Mouse (Mus musculus) forebrain, embryonic 15.5 days (tissue): ENCODE measurements at regions not wholly inside any gene's neighbourhood (a gene's known extent, or its start where the extent isn't known, plus 50 kb on each side); places are given as distances from the start of the nearest gene placed in this dataset.

ENCODE experiments used
- ATAC-seq: fragments of 200-750 bp; cut with Nextera tagmentation; replicated peaks from 2 replicates; pipeline ENCODE4 v1.8.0; 2017; ENCODE audit warnings: mild to moderate bottlenecking, moderate TSS enrichment, moderate library complexity
- H3K27ac ChIP-seq: fragments of 300-500 bp; sonication (generic); replicated peaks from 2 replicates; pipeline ENCODE4 v1.5.1; 2015; ENCODE audit warnings: mild to moderate bottlenecking, inconsistent platforms
- H3K27me3 ChIP-seq: fragments of 300-500 bp; sonication (generic); 2 replicates; pipeline ENCODE4 v1.6.1; 2015; ENCODE audit warnings: inconsistent platforms
- H3K36me3 ChIP-seq: fragments of 300-500 bp; sonication (generic); 2 replicates; pipeline ENCODE4 v1.6.1; 2015; ENCODE audit warnings: mild to moderate bottlenecking, inconsistent platforms
- H3K4me1 ChIP-seq: fragments of 300-500 bp; sonication (generic); 2 replicates; pipeline ENCODE4 v1.6.1; 2015; ENCODE audit warnings: inconsistent platforms
- H3K4me2 ChIP-seq: fragments of 300-500 bp; sonication (generic); replicated peaks from 2 replicates; pipeline ENCODE4 v1.6.1; 2015; ENCODE audit warnings: mild to moderate bottlenecking, inconsistent platforms
- H3K4me3 ChIP-seq: fragments of 300-500 bp; sonication (generic); 2 replicates; pipeline ENCODE4 v1.5.1; 2015; ENCODE audit warnings: mild to moderate bottlenecking, inconsistent platforms
- H3K9ac ChIP-seq: fragments of 300-500 bp; sonication (generic); replicated peaks from 2 replicates; pipeline ENCODE4 v1.6.1; 2015; ENCODE audit warnings: mild to moderate bottlenecking, inconsistent platforms
- H3K9me3 ChIP-seq: fragments of 300-500 bp; sonication (generic); 2 replicates; pipeline ENCODE4 v1.6.1; 2016; ENCODE audit warnings: inconsistent platforms
- WGBS: fragments of 180-500 bp; shearing (Covaris S2); methylation state at CpG from one replicate; pipeline ENCODE4 v1.1.7; 2015; ENCODE audit warnings: mixed read lengths; 5-methylcytosine and 5-hydroxymethylcytosine counted together

DNA sequence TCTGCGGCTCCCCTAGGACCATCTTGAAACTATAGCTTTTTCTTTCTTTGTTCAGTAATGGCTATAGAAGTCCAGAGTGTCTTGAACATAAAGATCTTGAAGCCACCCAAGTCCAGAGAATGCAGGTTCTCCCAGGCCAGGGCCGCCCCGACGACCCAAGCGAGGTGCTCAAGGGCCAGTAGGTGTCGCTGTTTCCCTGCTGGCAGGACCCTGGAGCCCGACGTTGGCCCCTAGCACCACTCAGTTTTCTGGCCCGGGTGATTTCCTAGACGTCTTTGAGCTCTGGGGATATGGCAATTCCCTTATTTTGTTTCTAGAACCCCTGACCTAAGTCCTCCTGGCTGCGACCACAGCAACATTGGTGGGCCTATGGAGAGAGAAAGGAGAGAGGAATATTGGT lies 221.2 kb downstream of the Mef2c start:
- H3K4me3 ChIP-seq: peak overlapping the region; percentile 78
- 0% methylated on average over 11 of the region's 11 CpGs for WGBS
- H3K27me3 ChIP-seq: no peaks in the 10 kb centered on the region
- ATAC-seq: peak; percentile 24
- peak overlapping the region; percentile 100 for H3K9ac ChIP-seq
- H3K4me2 ChIP-seq: peak overlapping the region; percentile 65
- H3K4me1 ChIP-seq: no peaks in the 10 kb centered on the region
- H3K36me3 ChIP-seq: no peaks in the 10 kb centered on the region
- H3K9me3 ChIP-seq: no peaks in the 10 kb centered on the region
- peak overlapping the region; percentile 100 for H3K27ac ChIP-seq

- peak overlapping the region; percentile 100 for H3K27ac ChIP-seq
- H3K4me2 ChIP-seq: peak overlapping the region; percentile 65
- no peaks in the 10 kb centered on the region for H3K4me1 ChIP-seq
- WGBS: 2% methylated on average over 13 of the region's 13 CpGs
- peak overlapping the region; percentile 78 for H3K4me3 ChIP-seq
- H3K27me3 ChIP-seq: no peaks in the 10 kb centered on the region
- H3K9ac ChIP-seq: peak overlapping the region; percentile 100
- no peaks in the 10 kb centered on the region for H3K9me3 ChIP-seq
- ATAC-seq: no peak
- H3K36me3 ChIP-seq: no peaks in the 10 kb centered on the region
Measured at GRCm38 (mm10) chr13:83725831-83726230, 222.0 kb downstream of the Mef2c start.

DNA sequence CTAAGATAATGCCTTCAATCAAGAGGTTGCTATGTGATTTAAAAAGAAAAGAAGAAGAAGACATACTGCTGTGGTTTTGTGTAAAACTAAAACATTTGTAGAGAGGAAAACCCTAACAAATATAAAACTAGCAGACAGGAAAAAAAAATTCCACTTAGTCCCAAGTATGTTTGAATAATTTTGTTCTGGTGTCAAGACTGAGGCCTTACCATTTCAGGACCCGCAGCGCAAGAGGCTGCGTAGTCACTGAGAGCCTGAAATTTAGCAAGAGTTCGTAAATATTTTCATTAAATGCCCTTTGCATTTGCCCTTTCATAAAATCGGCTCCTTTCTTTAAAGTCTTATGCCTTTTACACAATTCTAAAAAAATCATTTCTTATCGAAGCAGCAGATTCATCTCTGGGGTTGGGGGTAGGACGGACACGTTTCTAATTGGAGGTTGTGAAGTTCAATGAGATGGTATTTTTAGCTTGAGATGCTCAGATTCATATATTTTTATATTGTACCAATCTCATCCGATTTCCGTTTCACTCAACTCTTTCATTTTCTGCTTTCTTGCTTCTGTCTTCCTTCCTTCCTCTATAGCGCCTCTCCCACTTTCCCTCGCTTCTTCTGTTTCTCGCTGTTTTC lies 222.6 kb downstream of the Mef2c start:
- Histone ChIP-seq H3K9me3 (no peaks in the 10 kb centered on the region), H3K4me2 (peak overlapping the region; percentile 65), H3K36me3 (no peaks in the 10 kb centered on the region), H3K4me1 (no peaks in the 10 kb centered on the region), H3K27me3 (no peaks in the 10 kb centered on the region), H3K9ac (peak overlapping the region; percentile 100), H3K4me3 (peak overlapping the region; percentile 78), H3K27ac (peak overlapping the region; percentile 100)
- ATAC-seq: no peak
- WGBS: 1% methylated on average over 13 of the region's 13 CpGs

- Histone ChIP-seq H3K4me3 (peak overlapping the region; percentile 78), H3K27ac (peak overlapping the region; percentile 100), H3K4me1 (no peaks in the 10 kb centered on the region), H3K9me3 (no peaks in the 10 kb centered on the region), H3K4me2 (peak overlapping the region; percentile 65), H3K27me3 (no peaks in the 10 kb centered on the region), H3K36me3 (no peaks in the 10 kb centered on the region), H3K9ac (peak overlapping the region; percentile 100)
- ATAC-seq: peak; percentile 63
- under 1% methylated on average over 38 of the region's 38 CpGs for WGBS
Measured at GRCm38 (mm10) chr13:83727051-83727765, 223.4 kb downstream of the Mef2c start.

DNA sequence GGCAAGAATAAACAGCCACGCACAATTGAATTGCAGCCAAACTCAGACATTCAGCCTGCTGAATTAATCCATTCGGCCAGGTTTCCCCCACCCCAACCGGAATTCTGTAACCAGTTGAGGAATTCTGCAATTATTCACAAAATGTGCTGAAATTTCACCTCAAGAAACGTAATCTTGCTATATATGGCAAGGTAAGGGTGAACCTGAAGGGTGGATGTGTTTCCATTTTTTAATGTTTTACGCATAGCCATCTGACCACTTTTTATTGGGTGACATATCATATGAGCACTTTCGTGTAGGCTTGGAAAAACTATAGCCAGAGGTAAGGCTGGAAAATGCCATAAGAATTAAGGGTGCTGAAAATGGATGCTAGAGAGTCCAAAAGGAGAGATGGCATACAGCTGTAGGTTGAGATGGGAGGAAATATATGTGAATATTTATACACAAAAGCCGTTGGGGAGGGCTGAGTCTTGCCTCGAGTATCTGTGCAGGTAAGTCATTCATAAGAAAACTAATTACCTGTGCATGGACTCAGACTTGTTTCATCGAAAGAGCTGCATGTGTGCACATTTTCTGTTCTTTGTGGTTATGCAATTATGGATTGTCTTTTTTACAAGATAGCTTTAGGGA lies 224.0 kb downstream of the Mef2c start:
- peak overlapping the region; percentile 100 for H3K9ac ChIP-seq
- 1% methylated on average over 9 of the region's 9 CpGs for WGBS
- no peak for ATAC-seq

GRCm38 (mm10) chr13:83728421-83729010 lies 224.7 kb downstream of the Mef2c start:
- 2% methylated on average over 5 of the region's 5 CpGs for WGBS
- peak overlapping the region; percentile 65 for H3K4me2 ChIP-seq

More for the DNA sequence above, 224.0 kb downstream of the Mef2c start:
- Histone ChIP-seq H3K4me3 (peak overlapping the region; percentile 78), H3K27me3 (no peaks in the 10 kb centered on the region), H3K4me2 (peak overlapping the region; percentile 65), H3K36me3 (no peaks in the 10 kb centered on the region), H3K9me3 (no peaks in the 10 kb centered on the region), H3K27ac (peak overlapping the region; percentile 100), H3K4me1 (no peaks in the 10 kb centered on the region)

DNA sequence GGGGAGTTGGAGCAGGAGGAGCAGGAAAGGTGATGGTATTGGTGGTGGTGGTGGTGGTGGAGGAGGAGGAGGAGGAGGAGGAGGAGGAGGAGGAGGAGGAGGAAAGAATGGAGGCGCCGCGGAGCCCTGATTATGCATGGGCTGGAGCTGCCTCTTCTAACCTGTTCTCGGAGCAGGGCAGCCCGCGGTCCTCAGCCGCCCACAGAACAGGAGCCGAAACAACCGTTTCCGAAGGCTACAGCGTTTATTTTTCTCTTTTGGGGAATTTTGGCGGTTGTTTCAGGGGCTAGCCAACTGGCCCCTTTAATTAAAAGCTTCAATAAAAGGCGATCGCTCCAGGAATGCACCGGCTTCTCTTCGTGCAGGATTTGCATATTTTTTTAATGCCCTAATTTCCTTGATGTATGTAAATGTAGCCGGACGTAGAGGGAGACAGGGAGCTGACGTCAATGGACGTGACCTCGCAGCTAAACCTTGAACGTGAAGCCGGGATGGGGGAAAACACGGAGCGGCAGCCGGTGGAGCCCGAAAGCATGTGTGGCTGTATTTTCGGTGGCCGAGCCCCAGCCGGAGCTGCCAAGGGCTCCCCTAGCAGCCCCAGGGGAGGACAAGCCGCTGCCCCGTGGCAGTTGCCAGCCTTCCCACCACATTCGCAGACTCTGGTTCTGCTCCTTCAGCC lies 225.6 kb downstream of the Mef2c start:
- Histone ChIP-seq H3K27ac (peak overlapping the region; percentile 100), H3K9me3 (no peaks in the 10 kb centered on the region), H3K9ac (peak overlapping the region; percentile 100), H3K36me3 (no peaks in the 10 kb centered on the region), H3K27me3 (no peaks in the 10 kb centered on the region), H3K4me3 (peak overlapping the region; percentile 78), H3K4me2 (peak overlapping the region; percentile 65), H3K4me1 (no peaks in the 10 kb centered on the region)
- WGBS: under 1% methylated on average over 33 of the region's 33 CpGs
- ATAC-seq: peak; percentile 21

More at GRCm38 (mm10) chr13:83728421-83729010, 224.7 kb downstream of the Mef2c start:
- no peak for ATAC-seq
- peak overlapping the region; percentile 100 for H3K9ac ChIP-seq
- H3K36me3 ChIP-seq: no peaks in the 10 kb centered on the region
- no peaks in the 10 kb centered on the region for H3K9me3 ChIP-seq
- H3K27ac ChIP-seq: peak overlapping the region; percentile 100
- H3K27me3 ChIP-seq: no peaks in the 10 kb centered on the region
- H3K4me3 ChIP-seq: peak overlapping the region; percentile 78
- no peaks in the 10 kb centered on the region for H3K4me1 ChIP-seq

DNA sequence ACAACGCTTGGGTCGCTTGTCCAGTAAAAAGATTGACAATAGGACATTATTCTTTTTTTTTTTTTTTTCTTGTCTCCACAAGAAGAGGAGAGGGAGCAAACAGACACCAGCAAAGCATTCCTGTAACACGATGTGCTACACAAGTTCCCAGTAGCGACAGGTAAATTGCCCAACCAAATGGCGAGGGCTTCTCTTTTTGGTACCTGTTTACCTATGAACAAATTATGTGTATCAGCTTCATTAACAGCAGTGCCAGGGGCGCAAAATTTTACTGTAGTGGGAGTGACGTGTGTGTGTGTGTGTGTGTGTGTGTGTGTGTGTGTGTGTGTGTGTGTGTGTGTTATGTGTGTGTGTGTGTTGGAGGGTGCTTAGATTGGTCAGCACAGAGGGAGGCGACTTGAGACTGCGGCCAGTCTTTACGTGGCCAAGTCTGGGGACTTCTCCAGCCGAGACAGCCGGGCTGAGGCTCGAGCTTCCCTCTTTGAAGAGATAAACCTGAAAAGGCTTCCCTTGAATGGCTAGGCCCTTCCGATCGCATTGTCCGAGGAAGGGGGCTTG lies 226.4 kb downstream of the Mef2c start:
- Histone ChIP-seq H3K4me2 (peak overlapping the region; percentile 65), H3K9ac (peak overlapping the region; percentile 100), H3K27me3 (no peaks in the 10 kb centered on the region), H3K36me3 (no peaks in the 10 kb centered on the region), H3K9me3 (no peaks in the 10 kb centered on the region), H3K4me3 (peak overlapping the region; percentile 78), H3K27ac (peak overlapping the region; percentile 100), H3K4me1 (no peaks in the 10 kb centered on the region)
- WGBS: under 1% methylated on average over 16 of the region's 16 CpGs
- no peak for ATAC-seq

DNA sequence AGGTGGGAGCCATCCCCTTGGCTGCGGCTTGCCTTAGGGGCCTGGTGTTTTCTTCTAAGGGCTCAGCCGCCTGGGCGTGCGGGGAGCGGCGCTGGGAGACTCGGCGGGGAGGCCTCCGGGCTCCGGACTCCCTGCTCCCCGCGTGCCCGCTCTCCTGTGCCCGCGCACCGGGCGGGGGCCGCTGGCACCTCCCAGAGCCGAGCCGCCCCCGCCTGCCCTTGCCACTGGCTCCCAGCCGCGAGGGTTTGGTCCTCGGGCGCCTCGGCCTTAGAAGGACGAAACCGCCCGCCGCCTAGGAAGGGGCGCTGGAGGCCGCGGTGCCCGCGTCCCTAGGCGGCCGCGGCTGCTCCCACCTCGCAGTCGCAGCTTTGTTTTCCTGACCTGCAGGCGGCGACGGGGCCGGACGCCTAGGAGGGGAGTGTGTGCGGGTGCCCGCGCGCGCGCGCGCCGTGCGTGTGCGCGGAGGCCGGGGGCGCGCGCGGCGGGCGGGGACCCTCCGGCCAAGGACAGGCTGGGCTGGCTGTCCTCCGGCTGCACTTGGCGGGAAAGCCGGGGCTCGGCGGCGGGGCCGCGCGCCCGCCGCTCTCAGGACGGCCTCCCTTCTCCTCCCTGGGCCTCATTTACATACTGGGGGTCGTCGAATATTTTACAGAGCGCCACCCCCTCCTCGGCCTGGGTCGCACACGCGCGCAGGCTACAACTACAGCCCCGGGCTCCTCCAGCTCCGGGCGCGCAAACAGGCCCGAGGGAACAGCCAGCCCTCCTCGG lies 227.1 kb downstream of the Mef2c start:
- Histone ChIP-seq H3K9me3 (no peaks in the 10 kb centered on the region), H3K4me3 (peak overlapping the region; percentile 78), H3K27ac (peak overlapping the region; percentile 100), H3K9ac (peak overlapping the region; percentile 100), H3K36me3 (no peaks in the 10 kb centered on the region), H3K4me2 (peak overlapping the region; percentile 65), H3K4me1 (no peaks in the 10 kb centered on the region), H3K27me3 (no peaks in the 10 kb centered on the region)
- peak; percentile 68 for ATAC-seq
- 0% methylated on average over 50 of the region's 91 CpGs for whole genome bisulfite sequencing

DNA sequence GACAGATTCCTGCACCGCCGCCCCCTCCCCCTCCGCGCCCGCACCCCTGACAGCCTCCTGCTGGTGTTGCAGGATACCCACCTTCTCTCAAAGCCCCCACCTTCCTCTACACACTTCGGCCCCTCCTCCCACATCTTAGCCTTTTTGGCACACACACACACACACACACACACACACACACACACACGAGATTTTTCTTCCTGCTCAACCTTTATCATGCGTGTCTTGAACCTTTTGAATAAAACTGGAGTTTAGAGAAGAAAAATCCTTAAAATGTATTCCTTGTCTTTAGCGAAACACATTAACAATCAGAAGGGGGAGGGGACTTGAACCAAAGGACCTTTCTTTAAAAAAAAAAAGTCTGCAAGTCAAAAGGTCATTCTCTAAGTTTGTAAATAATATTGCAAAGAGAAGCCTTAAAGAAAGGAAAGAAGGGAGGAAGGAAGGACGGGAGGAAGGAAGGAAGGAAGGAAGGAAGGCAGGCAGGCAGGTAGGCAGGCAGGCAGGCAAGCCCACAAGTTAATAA lies 227.7 kb downstream of the Mef2c start:
- peak overlapping the region; percentile 65 for H3K4me2 ChIP-seq
- H3K9ac ChIP-seq: peak overlapping the region; percentile 100
- H3K27ac ChIP-seq: peak overlapping the region; percentile 100
- H3K4me3 ChIP-seq: peak overlapping the region; percentile 78
- H3K4me1 ChIP-seq: no peaks in the 10 kb centered on the region
- ATAC-seq: no peak
- no peaks in the 10 kb centered on the region for H3K27me3 ChIP-seq
- under 1% methylated on average over 10 of the region's 10 CpGs for WGBS
- H3K9me3 ChIP-seq: no peaks in the 10 kb centered on the region
- H3K36me3 ChIP-seq: no peaks in the 10 kb centered on the region
